Mouse (Mus musculus) stomach, embryonic 14.5 days (tissue): ENCODE measurements around the gene Slc38a9. TPM values are rescaled to one million over a fixed set of nuclear protein-coding genes. Genes with fewer than 3 reads are reported as not detected.
A peak's percentile ranks its signal among the peaks of the same experiment; 100 is the strongest.

Source experiments
- ATAC-seq: fragments of 200-750 bp; cut with Nextera tagmentation; 2 replicates; pipeline ENCODE4 v1.8.0; 2017; ENCODE audit warnings: low read depth, moderate TSS enrichment; ENCODE audit not compliant: insufficient number of reproducible peaks, insufficient read depth, low FRiP score
- H3K27ac ChIP-seq: fragments of 300-500 bp; sonication (generic); 2 replicates; pipeline ENCODE4 v1.5.1; 2014; ENCODE audit warnings: mild to moderate bottlenecking, low read length, moderate library complexity, mixed read lengths
- H3K27me3 ChIP-seq: fragments of 300-500 bp; sonication (generic); 2 replicates; pipeline ENCODE4 v1.6.1; 2014; ENCODE audit warnings: low read length, control low read depth, mixed read lengths; ENCODE audit not compliant: control insufficient read depth, insufficient read depth
- H3K36me3 ChIP-seq: fragments of 300-500 bp; sonication (generic); 2 replicates; pipeline ENCODE4 v1.6.1; 2014; ENCODE audit warnings: mild to moderate bottlenecking, control low read depth, low read length, moderate library complexity, mixed read lengths; ENCODE audit not compliant: control insufficient read depth, insufficient read depth
- H3K4me1 ChIP-seq: fragments of 300-500 bp; sonication (generic); 2 replicates; pipeline ENCODE4 v1.6.1; 2014; ENCODE audit warnings: low read length, control low read depth, mixed read lengths; ENCODE audit not compliant: control insufficient read depth, insufficient read depth
- H3K4me2 ChIP-seq: fragments of 300-500 bp; sonication (generic); replicated peaks from 2 replicates; pipeline ENCODE4 v1.6.1; 2014; ENCODE audit warnings: low read depth, low read length, control low read depth
- H3K4me3 ChIP-seq: fragments of 300-500 bp; sonication (generic); 2 replicates; pipeline ENCODE4 v1.5.1; 2014; ENCODE audit warnings: low read depth, low read length, control low read depth
- H3K9ac ChIP-seq: fragments of 300-500 bp; sonication (generic); replicated peaks from 2 replicates; pipeline ENCODE4 v1.6.1; 2014; ENCODE audit warnings: low read depth, mild to moderate bottlenecking, control low read depth, low read length, moderate library complexity, mixed read lengths
- H3K9me3 ChIP-seq: fragments of 300-500 bp; sonication (generic); 2 replicates; pipeline ENCODE4 v1.6.1; 2016; ENCODE audit warnings: low read depth, low read length, control low read depth; ENCODE audit not compliant: control insufficient read depth
- WGBS: fragments of 180-500 bp; shearing (Covaris S2); extraction: QIAGEN DNeasy Blood & Tissue Kit; methylation state at CpG from one replicate; pipeline ENCODE4 v1.1.7; 2014; 5-methylcytosine and 5-hydroxymethylcytosine counted together
- polyA plus RNA-seq: library from polyadenylated mRNA; unstranded; fragments of >200 nt; fragmentation: Nextera tagmentation; extraction: Ambion mirVana; gene quantifications from 2 replicates; pipeline ENCODE4 v1.2.1, GENCODE M21; 2014

Gene Slc38a9
- polyA plus RNA-seq, 1 experiment from 2014 or later, result 18.1 TPM

- Histone ChIP-seq H3K27me3 (no peaks in the 10 kb centered on the region), H3K27ac (peak overlapping the region; percentile 88), H3K9me3 (no peaks in the 10 kb centered on the region), H3K4me3 (no peak overlapping the region), H3K36me3 (no peaks in the 10 kb centered on the region), H3K9ac (no peak overlapping the region), H3K4me1 (peaks cover 41% of the 10 kb centered on the region), H3K4me2 (no peak overlapping the region)
- 64% methylated on average over 11 of the region's 11 CpGs for WGBS
- ATAC-seq, result no peak
These were observed 91.9 kb downstream of the Slc38a9 start for GRCm38 (mm10) chr13:112752309-112752975.

GRCm38 (mm10) chr13:112753522-112753921 is 93.0 kb downstream of the Slc38a9 start:
- Histone ChIP-seq H3K27ac (peak overlapping the region; percentile 88; the same call in 1 of the 2 replicates), H3K4me1 (peaks cover 42% of the 10 kb centered on the region), H3K9ac (no peak overlapping the region), H3K4me2 (no peak overlapping the region), H3K36me3 (no peaks in the 10 kb centered on the region), H3K27me3 (no peaks in the 10 kb centered on the region), H3K9me3 (no peaks in the 10 kb centered on the region), H3K4me3 (no peak overlapping the region)
- ATAC-seq, result no peak
- 70% methylated on average over 9 of the region's 9 CpGs for WGBS

DNA sequence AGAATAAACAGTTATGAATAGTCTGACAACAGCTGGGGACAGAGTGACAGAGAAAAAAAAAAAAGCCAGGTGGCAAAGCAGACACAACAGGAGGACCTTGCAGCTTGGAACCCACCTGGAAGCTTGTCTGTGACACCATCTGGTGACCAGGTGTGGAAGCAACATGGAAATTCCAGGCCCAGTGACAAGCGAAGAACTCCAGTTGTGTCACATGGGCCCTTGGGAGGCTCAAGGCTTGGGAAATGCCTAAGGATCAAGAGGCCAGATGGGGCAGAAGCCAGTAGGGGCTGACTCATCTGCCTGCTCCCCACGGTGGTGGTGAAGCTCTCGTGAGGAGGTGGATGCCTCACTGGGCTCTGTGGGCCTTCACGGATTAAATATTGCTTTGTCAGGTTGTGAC is 94.3 kb downstream of the Slc38a9 start:
- H3K4me2 ChIP-seq, result no peak overlapping the region
- H3K27me3 ChIP-seq, result no peaks in the 10 kb centered on the region
- WGBS, result 45% methylated on average over 4 of the region's 4 CpGs
- no peaks in the 10 kb centered on the region for H3K36me3 ChIP-seq
- no peak for ATAC-seq
- H3K9me3 ChIP-seq, result no peaks in the 10 kb centered on the region
- peak overlapping the region; percentile 76 for H3K27ac ChIP-seq
- H3K9ac ChIP-seq, result no peak overlapping the region
- peaks cover 55% of the 10 kb centered on the region for H3K4me1 ChIP-seq
- no peak overlapping the region for H3K4me3 ChIP-seq

DNA sequence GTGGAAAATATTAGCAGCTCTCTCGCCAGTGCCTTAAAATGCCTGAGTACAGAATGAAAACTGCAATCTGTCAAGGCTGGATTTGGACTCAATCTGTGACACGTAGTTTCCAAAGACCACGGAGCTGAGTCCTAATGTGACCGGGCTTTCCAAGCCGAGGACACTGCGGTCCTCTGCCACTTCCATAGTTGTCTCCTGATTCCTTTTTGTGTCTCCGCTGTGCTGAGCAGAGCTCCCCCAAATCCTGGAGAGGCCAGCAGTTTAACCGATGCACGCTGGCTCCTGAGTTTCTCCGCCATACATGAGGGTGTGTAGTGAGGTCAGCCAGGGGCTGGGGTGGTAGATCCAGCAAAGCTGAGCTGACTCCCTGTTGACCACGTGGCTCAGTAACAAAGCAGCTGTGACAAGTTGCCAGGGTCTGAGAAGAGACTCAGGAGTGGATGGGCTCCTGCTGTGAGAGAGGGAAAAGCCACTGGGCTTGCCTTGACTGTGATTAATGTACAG is 95.0 kb downstream of the Slc38a9 start:
- no peak overlapping the region for H3K4me2 ChIP-seq
- peak overlapping the region; percentile 76 for H3K27ac ChIP-seq
- no peak overlapping the region for H3K9ac ChIP-seq
- H3K27me3 ChIP-seq, result no peaks in the 10 kb centered on the region
- H3K4me1 ChIP-seq, result peaks cover 58% of the 10 kb centered on the region
- H3K4me3 ChIP-seq, result no peak overlapping the region
- ATAC-seq, result peak; percentile 68
- H3K36me3 ChIP-seq, result no peaks in the 10 kb centered on the region
- WGBS, result 30% methylated on average over 11 of the region's 11 CpGs
- no peaks in the 10 kb centered on the region for H3K9me3 ChIP-seq

DNA sequence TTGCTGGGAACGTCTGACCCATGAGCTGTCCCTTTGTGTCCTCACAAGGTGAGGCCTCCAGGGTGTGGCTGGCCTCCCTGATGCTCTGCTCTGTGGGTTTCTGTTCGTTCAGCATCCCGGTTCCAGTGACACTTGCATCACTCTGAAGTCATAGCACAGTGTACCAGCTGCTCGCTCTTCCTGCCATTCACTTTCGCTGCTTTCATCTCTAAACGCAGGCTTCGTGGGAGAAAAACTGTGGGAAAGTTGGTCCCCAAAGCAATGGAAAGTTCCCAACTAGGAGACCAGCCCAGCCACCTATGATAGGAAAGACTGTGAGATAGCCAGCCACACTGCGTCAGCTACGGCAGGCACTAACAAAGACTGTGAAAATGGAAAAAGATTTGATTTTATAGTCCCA is 96.8 kb downstream of the Slc38a9 start:
- no peaks in the 10 kb centered on the region for H3K36me3 ChIP-seq
- H3K4me3 ChIP-seq, result no peak overlapping the region
- 77% methylated on average over 9 of the region's 9 CpGs for WGBS
- no peak overlapping the region for H3K4me2 ChIP-seq
- H3K4me1 ChIP-seq, result peaks cover 48% of the 10 kb centered on the region; the same call in 1 of the 2 replicates
- no peak overlapping the region for H3K9ac ChIP-seq
- ATAC-seq, result no peak
- H3K27ac ChIP-seq, result no peak overlapping the region
- H3K9me3 ChIP-seq, result no peaks in the 10 kb centered on the region
- no peaks in the 10 kb centered on the region for H3K27me3 ChIP-seq

DNA sequence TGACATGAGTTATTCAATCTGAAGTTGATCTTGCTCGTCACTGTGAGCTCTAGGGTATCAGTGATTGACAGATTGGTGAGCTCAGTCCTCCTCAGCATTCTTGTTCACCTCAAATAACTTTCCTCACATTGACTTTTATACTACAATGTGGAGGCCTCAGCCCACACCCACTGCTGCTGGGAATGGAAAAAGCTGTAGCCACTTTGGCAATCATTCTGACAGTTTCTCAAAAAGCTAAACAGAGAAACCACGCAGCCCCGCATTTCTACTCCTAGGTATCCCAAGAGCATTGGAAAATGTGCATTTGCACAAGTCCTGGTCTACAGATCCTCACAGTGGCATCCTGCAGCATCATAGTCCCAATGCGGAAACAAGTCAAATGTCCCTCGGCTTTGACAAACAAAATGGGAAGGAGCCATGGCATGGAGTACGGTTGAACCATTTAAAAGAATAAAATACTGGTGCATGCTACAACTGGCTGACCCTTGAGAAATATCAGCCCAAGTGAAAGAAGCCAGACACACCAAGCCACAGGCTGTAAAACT is 98.1 kb downstream of the Slc38a9 start:
- Histone ChIP-seq H3K4me3 (no peak overlapping the region), H3K9me3 (no peaks in the 10 kb centered on the region), H3K4me1 (peaks cover 51% of the 10 kb centered on the region; the same call in 1 of the 2 replicates), H3K27me3 (no peaks in the 10 kb centered on the region), H3K4me2 (no peak overlapping the region), H3K9ac (no peak overlapping the region), H3K27ac (peak overlapping the region; percentile 34; the same call in 1 of the 2 replicates), H3K36me3 (no peaks in the 10 kb centered on the region)
- ATAC-seq, result 0 out of 2 replicates have a peak, but pooled peaks have one; percentile 33
- 65% methylated on average over 6 of the region's 6 CpGs for WGBS

DNA sequence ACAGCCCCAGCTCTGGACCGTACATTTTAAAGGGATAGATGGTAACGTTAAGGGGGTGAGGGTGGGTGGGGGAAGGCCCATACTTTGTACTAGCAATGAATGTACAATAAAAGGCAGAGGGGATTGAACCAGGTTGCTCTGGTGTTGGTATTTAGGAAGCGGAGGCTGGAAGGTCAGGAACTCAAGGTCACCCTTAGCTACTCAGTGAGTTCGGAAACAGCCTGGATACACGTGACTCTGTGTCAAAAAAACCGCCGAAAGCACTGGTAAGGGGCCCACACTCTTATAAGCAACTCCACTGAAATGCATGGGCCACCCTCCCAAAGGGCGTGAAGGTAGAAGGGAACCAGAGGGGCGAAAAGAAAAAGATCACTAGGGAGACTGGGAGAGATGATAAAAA is 98.8 kb downstream of the Slc38a9 start:
- Histone ChIP-seq H3K4me2 (no peak overlapping the region), H3K27me3 (no peaks in the 10 kb centered on the region), H3K36me3 (no peaks in the 10 kb centered on the region), H3K4me1 (peaks cover 52% of the 10 kb centered on the region; the same call in 1 of the 2 replicates), H3K27ac (peak overlapping the region; percentile 16; the same call in 1 of the 2 replicates), H3K9me3 (no peaks in the 10 kb centered on the region), H3K4me3 (no peak overlapping the region), H3K9ac (no peak overlapping the region)
- 73% methylated on average over 9 of the region's 9 CpGs for WGBS
- no peak for ATAC-seq

DNA sequence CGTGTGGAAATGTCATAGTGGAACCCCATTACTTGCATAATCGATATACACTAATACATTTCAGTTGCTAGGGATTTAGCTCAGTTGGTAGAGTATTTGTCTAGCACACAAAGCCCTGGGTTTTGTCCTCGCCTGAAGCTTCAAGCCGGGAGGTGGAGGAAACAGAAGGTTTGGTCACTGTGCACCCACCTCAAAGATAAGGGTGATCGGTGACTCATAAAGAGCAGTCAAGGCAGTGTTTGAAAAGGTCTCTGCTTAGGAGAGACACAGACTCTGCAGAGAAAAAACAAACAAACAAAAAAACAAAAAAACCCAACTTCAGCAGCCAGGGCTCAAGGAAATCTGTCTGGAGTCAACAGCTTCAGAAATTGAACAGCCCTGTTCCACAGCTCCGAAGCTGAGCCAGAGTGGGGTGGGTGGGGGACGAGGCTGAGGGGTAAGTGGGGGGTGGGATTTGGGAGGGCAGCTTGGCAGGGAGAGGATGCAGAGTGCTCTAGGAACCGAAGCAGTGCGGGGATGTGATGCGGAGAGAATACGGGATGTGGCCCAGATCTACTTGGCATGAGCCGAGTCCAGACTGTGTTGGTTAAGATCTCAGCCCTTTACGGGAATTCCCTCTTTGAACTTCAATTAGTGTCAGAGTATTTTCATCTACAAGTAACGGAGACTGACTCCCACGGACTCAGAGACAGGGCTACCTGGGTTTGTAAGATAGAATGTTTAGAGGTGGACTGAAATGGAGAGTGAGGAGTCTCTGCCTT is 99.4 kb downstream of the Slc38a9 start:
- WGBS, result 63% methylated on average over 15 of the region's 15 CpGs
- ATAC-seq, result no peak
- Histone ChIP-seq H3K9me3 (no peaks in the 10 kb centered on the region), H3K4me3 (no peak overlapping the region), H3K9ac (no peak overlapping the region), H3K27me3 (no peaks in the 10 kb centered on the region), H3K27ac (peak overlapping the region; percentile 16; the same call in 1 of the 2 replicates), H3K4me2 (no peak overlapping the region), H3K4me1 (peaks cover 46% of the 10 kb centered on the region; the same call in 1 of the 2 replicates), H3K36me3 (no peaks in the 10 kb centered on the region)
